Mouse (Mus musculus): ENCODE measurements around the gene Tom1l1.
"Not testable (repeated sequence)": the region's sequence is repeated elsewhere in the genome, so short reads cannot be mapped to it uniquely, and the experiment has no call there.

The Tom1l1 gene

GRCm38 (mm10) chr11:90687460-90688416 is at the start of gene Tom1l1:
Gene Tom1l1, minus strand, starts transcription at chr11:90688366.
- DNase-seq (ENCODE audit: low spot score in 2 of 2) = peak; percentile 83 to 88

GRCm38 (mm10) chr11:90733575-90733974 is 45.4 kb upstream of the Tom1l1 start:
- DNase-seq (ENCODE audit: low spot score in 2 of 2) = no peak

GRCm38 (mm10) chr11:90727354-90728125 is 39.4 kb upstream of the Tom1l1 start:
- no peak for DNase-seq (ENCODE audit: low spot score in 2 of 2)

- DNase-seq (ENCODE audit: low spot score in 2 of 2) = no peak
Observed at GRCm38 (mm10) chr11:90726730-90727129, 38.6 kb upstream of the Tom1l1 start.

GRCm38 (mm10) chr11:90722304-90722703 is 34.1 kb upstream of the Tom1l1 start:
- no peak for DNase-seq (ENCODE audit: low spot score in 2 of 2)

- DNase-seq (ENCODE audit: low spot score in 2 of 2) = no peak
Observed at GRCm38 (mm10) chr11:90717719-90718118, 29.6 kb upstream of the Tom1l1 start.

- no peak for DNase-seq (ENCODE audit: low spot score in 2 of 2)
Observed at GRCm38 (mm10) chr11:90711596-90711995, 23.4 kb upstream of the Tom1l1 start.

GRCm38 (mm10) chr11:90707134-90707533 is 19.0 kb upstream of the Tom1l1 start:
- DNase-seq (ENCODE audit: low spot score in 2 of 2) = not testable (repeated sequence)

GRCm38 (mm10) chr11:90697480-90698240 is 9.5 kb upstream of the Tom1l1 start:
- peak; percentile 64 to 77 for DNase-seq (ENCODE audit: low spot score in 2 of 2)

GRCm38 (mm10) chr11:90695811-90696210 is 7.6 kb upstream of the Tom1l1 start:
- peak in 1 of 2 experiments; percentile 22 for DNase-seq (ENCODE audit: low spot score in 2 of 2)

GRCm38 (mm10) chr11:90694206-90694605 is 6.0 kb upstream of the Tom1l1 start:
- DNase-seq (ENCODE audit: low spot score in 2 of 2) = no peak

- DNase-seq (ENCODE audit: low spot score in 2 of 2) = no peak
Observed at GRCm38 (mm10) chr11:90690361-90690760, 2.2 kb upstream of the Tom1l1 start.

- DNase-seq (ENCODE audit: low spot score in 2 of 2) = no peak
Observed at GRCm38 (mm10) chr11:90687040-90687439, 1.1 kb downstream of the Tom1l1 start.

- no peak for DNase-seq (ENCODE audit: low spot score in 2 of 2)
Observed at GRCm38 (mm10) chr11:90686287-90687025, 1.7 kb downstream of the Tom1l1 start.

GRCm38 (mm10) chr11:90685196-90685595 is 3.0 kb downstream of the Tom1l1 start:
- DNase-seq (ENCODE audit: low spot score in 2 of 2) = no peak

- DNase-seq (ENCODE audit: low spot score in 2 of 2) = no peak
Observed at GRCm38 (mm10) chr11:90684765-90685164, 3.4 kb downstream of the Tom1l1 start.

GRCm38 (mm10) chr11:90681171-90681570 is 7.0 kb downstream of the Tom1l1 start:
- no peak for DNase-seq (ENCODE audit: low spot score in 2 of 2)

- DNase-seq (ENCODE audit: low spot score in 2 of 2) = no peak
Observed at GRCm38 (mm10) chr11:90678582-90678981, 9.6 kb downstream of the Tom1l1 start.

- DNase-seq (ENCODE audit: low spot score in 2 of 2) = peak; percentile 49 to 67
Observed at GRCm38 (mm10) chr11:90677771-90678288, 10.3 kb downstream of the Tom1l1 start.

GRCm38 (mm10) chr11:90677027-90677426 is 11.1 kb downstream of the Tom1l1 start:
- DNase-seq (ENCODE audit: low spot score in 2 of 2) = no peak

Measured in frontal cortex, postnatal 36 days (tissue).